Mouse (Mus musculus) MN1 (cell line): ENCODE data around the gene Btbd35f24.
"Not testable (repeated sequence)": the region's sequence is repeated elsewhere in the genome, so short reads cannot be mapped to it uniquely, and the experiment has no call there.

Source experiments
- DNase-seq: peaks from one replicate; pipeline ENCODE4 v3.0.0-alpha.2; 2016; ENCODE audit warnings: low spot score

Gene Btbd35f24

DNA sequence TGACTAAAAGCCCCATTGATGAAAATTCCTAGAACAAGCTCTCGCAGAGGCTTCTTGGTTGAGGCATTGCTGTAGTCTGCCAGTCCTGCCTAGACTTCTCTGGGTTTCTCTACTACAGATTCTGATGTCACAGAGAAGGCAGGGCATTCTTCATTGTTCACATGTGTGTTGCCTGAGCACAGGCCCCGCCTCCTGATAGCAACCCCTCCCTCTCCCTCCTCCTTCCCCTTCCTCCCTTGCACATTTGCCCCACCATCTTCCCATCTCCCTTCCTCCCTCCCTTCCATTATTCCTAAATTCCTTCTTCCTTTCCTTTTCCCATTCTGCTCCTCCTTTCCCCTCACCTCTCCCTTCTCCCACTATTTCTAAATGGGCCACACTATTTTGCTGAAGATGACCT is at the start of gene Btbd35f24:
Btbd35f24 (minus strand) TSS at position 101 of the 400 bp plus-strand sequence.
- DNase-seq: not testable (repeated sequence)
